Mouse (Mus musculus): ENCODE data around the gene CT030661.1.
"Not testable (repeated sequence)": the region's sequence is repeated elsewhere in the genome, so short reads cannot be mapped to it uniquely, and the experiment has no call there.

DNA sequence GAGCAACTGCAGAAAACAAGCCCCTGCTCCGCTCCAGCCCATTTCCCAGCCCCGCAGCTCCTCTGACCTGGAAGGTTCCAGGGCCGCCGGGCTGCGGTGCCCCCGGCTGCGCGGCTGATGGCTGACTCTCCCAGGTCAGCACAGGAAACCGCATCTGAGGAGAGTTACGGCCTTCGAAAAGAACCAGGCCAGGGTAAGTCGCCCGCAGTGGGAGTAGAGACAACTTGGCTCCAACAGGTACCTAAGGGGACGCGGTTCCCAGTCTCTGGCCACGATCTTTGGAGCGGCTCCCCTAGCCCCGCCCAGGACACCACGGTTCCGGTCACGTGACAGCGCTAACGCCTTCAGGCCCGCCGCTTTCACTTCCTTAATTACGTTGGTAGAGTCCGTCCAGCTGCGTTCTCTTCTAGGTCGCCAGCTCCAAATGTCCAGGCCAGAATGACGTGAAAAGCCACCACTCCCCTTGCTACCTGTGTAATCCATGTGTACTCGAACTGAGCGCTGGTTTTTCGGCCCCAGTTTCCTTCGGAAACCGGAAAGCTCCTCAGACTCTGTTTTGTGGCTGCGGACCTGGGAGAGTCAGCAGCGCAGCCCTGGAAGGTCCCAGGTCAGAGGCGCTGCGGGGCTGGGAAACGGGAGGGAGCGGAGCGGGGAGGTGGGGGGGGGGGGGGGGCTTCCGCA, 46.6 kb upstream of the CT030661.1 start, which contains the start of the genes Zfp944 and Zfp758:
- not testable (repeated sequence) for TF ChIP-seq CTCF, EP300 (IDR thresholded peaks at IDR 0.05; ENCODE audit: low read depth)

All from heart, postnatal 0 days (tissue).